Mouse (Mus musculus): ENCODE data around the gene Gm49661. TPM values are rescaled to one million over a fixed set of nuclear protein-coding genes. Genes with fewer than 3 reads are reported as not detected.
A peak's percentile ranks its signal among the peaks of the same experiment; 100 is the strongest.

The Gm49661 gene
- total and polyA plus RNA-seq, 3 experiments: 3.1 TPM; not detected in 2

GRCm38 (mm10) chr8:84965731-84966291 is 3.4 kb downstream of the Gm49661 start (continued):
- peak; percentile 90 for TF ChIP-seq NRF1 (IDR thresholded peaks at IDR 0.05; ENCODE audit: low read depth, low read length)
- peak; percentile 84 for TF ChIP-seq SIN3A (IDR thresholded peaks at IDR 0.05; ENCODE audit: low read length)
- TF ChIP-seq TCF12 (IDR thresholded peaks at IDR 0.05; ENCODE audit: low read depth, low read length): peak; percentile 54; the same call in 1 of the 2 replicates

- H3K4me1 ChIP-seq (ENCODE audit: control insufficient read depth in 1 of 2, insufficient read depth in 2 of 2): peaks cover 12 to 39% of the 10 kb centered on the region in 2 experiments
- peaks cover 24 to 47% of the 10 kb centered on the region in 2 experiments for H3K36me3 ChIP-seq (replicated peaks in 1 of 2; ENCODE audit: control insufficient read depth in 1 of 2, insufficient read depth in 1 of 2, low read length in 1 of 2)
- no peaks in the 10 kb centered on the region for H3K27me3 ChIP-seq (replicated peaks)
- H3K9ac ChIP-seq (ENCODE audit: insufficient read depth, low read depth): no peak overlapping the region
- H3K9me3 ChIP-seq (replicated peaks; ENCODE audit: low read length): no peaks in the 10 kb centered on the region
- no peak overlapping the region for H3K27ac ChIP-seq (ENCODE audit: insufficient read depth, low read depth)
- in situ Hi-C loops (cut with MboI; ENCODE audit: low pct_ligation_motif_present, low pct_unique_long_range_greater_than_20kb, low sequenced_read_pairs) (no loop called here), dilution Hi-C loops (cut with MboI; ENCODE audit: extremely low pct_ligation_motif_present, extremely low pct_unique_long_range_greater_than_20kb, low sequenced_read_pairs) (no loop called here)
- no peak for DNase-seq (ENCODE audit: extremely low read depth)
- no peak overlapping the region for H3K4me3 ChIP-seq (replicated peaks in 1 of 3; ENCODE audit: low read depth in 2 of 3, low read length in 2 of 3, poor library complexity in 1 of 3)
- H3K79me2 ChIP-seq (replicated peaks; ENCODE audit: control insufficient read depth, extremely low read depth, insufficient read depth, poor library complexity, severe bottlenecking): peaks cover 3% of the 10 kb centered on the region
- H3K4me2 ChIP-seq (ENCODE audit: insufficient read depth, low read depth, poor library complexity, severe bottlenecking): no peak overlapping the region
- TF ChIP-seq RCOR1 (conservative IDR thresholded peaks at IDR 0.05; ENCODE audit: low read depth, low read length) (no peak), POLR2AphosphoS2 (IDR thresholded peaks at IDR 0.05; ENCODE audit: low read depth, low read length) (no peak), BHLHE40 (IDR thresholded peaks at IDR 0.05; ENCODE audit: low read depth, low read length) (no peak), HCFC1 (IDR thresholded peaks at IDR 0.05; ENCODE audit: low read depth, low read length) (no peak), CTCF (conservative IDR thresholded peaks at IDR 0.05 in 1 of 2, IDR thresholded peaks at IDR 0.05 in 1 of 2; ENCODE audit: low read depth in 2 of 2, low read length in 2 of 2) (peak; percentile 10 to 50; a peak in 2 of 4 replicates), MYC (IDR thresholded peaks at IDR 0.05; ENCODE audit: low read depth, low read length) (peak; percentile 54; the same call in 1 of the 2 replicates), SMC3 (IDR thresholded peaks at IDR 0.05; ENCODE audit: low read depth, low read length) (no peak)
These were observed 5.3 kb downstream of the Gm49661 start for GRCm38 (mm10) chr8:84963952-84964351.

DNA sequence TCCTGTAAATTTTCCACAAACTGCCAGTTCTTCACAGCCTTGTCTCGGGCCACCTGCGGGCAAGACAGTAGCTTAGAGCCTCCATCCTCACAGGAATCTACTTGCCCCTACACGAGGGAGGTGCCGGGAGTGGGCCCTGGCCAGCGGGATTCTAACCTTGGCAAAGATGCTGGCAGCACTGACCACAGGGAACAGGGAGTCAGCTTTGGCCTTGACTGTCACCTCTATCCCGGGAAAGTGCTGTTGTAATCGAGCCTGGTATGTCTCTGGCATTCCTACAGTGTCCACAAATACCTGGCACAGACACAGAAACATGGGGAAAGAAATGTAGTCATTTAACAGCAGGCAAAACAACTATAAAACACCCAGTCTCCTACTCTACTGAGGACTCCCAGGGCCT is 9.4 kb downstream of the Gm49661 start:
- Histone ChIP-seq H3K4me3 (replicated peaks in 1 of 3; ENCODE audit: low read depth in 2 of 3, low read length in 2 of 3, poor library complexity in 1 of 3) (no peak overlapping the region), H3K4me1 (ENCODE audit: control insufficient read depth in 1 of 2, insufficient read depth in 2 of 2) (peaks cover under 1 to 8% of the 10 kb centered on the region in 2 experiments; a peak in 3 of 4 replicates), H3K9ac (ENCODE audit: insufficient read depth, low read depth) (no peak overlapping the region), H3K79me2 (replicated peaks; ENCODE audit: control insufficient read depth, extremely low read depth, insufficient read depth, poor library complexity, severe bottlenecking) (peaks cover 1% of the 10 kb centered on the region), H3K4me2 (ENCODE audit: insufficient read depth, low read depth, poor library complexity, severe bottlenecking) (no peak overlapping the region), H3K9me3 (replicated peaks; ENCODE audit: low read length) (no peaks in the 10 kb centered on the region), H3K36me3 (replicated peaks in 1 of 2; ENCODE audit: control insufficient read depth in 1 of 2, insufficient read depth in 1 of 2, low read length in 1 of 2) (peaks cover 37 to 74% of the 10 kb centered on the region in 2 experiments), H3K27me3 (replicated peaks) (no peaks in the 10 kb centered on the region), H3K27ac (ENCODE audit: insufficient read depth, low read depth) (no peak overlapping the region)
- no peak for DNase-seq (ENCODE audit: extremely low read depth)
- TF ChIP-seq MXI1 (IDR thresholded peaks at IDR 0.05; ENCODE audit: low read depth, low read length) (no peak), IRF4 (IDR thresholded peaks at IDR 0.05; ENCODE audit: low read depth, low read length) (no peak), HCFC1 (IDR thresholded peaks at IDR 0.05; ENCODE audit: low read depth, low read length) (no peak), BHLHE40 (IDR thresholded peaks at IDR 0.05; ENCODE audit: low read depth, low read length) (no peak), NELFE (IDR thresholded peaks at IDR 0.05; ENCODE audit: low read depth, low read length) (no peak), MYC (IDR thresholded peaks at IDR 0.05; ENCODE audit: low read depth, low read length) (no peak), PAX5 (IDR thresholded peaks at IDR 0.05; ENCODE audit: low read length) (no peak), POLR2AphosphoS2 (IDR thresholded peaks at IDR 0.05; ENCODE audit: low read depth, low read length) (no peak), SMC3 (IDR thresholded peaks at IDR 0.05; ENCODE audit: low read depth, low read length) (no peak), CTCF (conservative IDR thresholded peaks at IDR 0.05 in 1 of 2, IDR thresholded peaks at IDR 0.05 in 1 of 2; ENCODE audit: low read depth in 2 of 2, low read length in 2 of 2) (no peak), UBTF (IDR thresholded peaks at IDR 0.05; ENCODE audit: low read depth, low read length) (no peak), JUND (conservative IDR thresholded peaks at IDR 0.05; ENCODE audit: low read depth, low read length) (no peak), SIN3A (IDR thresholded peaks at IDR 0.05; ENCODE audit: low read length) (no peak), JUN (IDR thresholded peaks at IDR 0.05; ENCODE audit: insufficient read depth, low read depth, low read length) (no peak)
- in situ Hi-C loops (cut with MboI; ENCODE audit: low pct_ligation_motif_present, low pct_unique_long_range_greater_than_20kb, low sequenced_read_pairs): no loop called here
- dilution Hi-C loops (cut with MboI; ENCODE audit: extremely low pct_ligation_motif_present, extremely low pct_unique_long_range_greater_than_20kb, low sequenced_read_pairs): no loop called here
